Mouse (Mus musculus): ENCODE measurements at regions not wholly inside any gene's neighbourhood (a gene's known extent, or its start where the extent isn't known, plus 50 kb on each side); places are given as distances from the start of the nearest gene placed in this dataset.

- DNase-seq, result peak; percentile 10
Measured at GRCm38 (mm10) chr6:49893113-49893512, 70.6 kb downstream of the Npy start.

GRCm38 (mm10) chr6:49899146-49899545 is 76.6 kb downstream of the Npy start:
- no peak for DNase-seq

- DNase-seq, result no peak
Measured at GRCm38 (mm10) chr6:49901512-49901911, 79.0 kb downstream of the Npy start.

GRCm38 (mm10) chr6:49904001-49904400 is 81.5 kb downstream of the Npy start:
- no peak for DNase-seq

- peak; percentile 51 for DNase-seq
Measured at GRCm38 (mm10) chr6:49906456-49906855, 83.9 kb downstream of the Npy start.

- peak; percentile 23 for DNase-seq
Measured at GRCm38 (mm10) chr6:49919089-49919812, 96.7 kb downstream of the Npy start.

GRCm38 (mm10) chr6:49919813-49920170 is 97.3 kb downstream of the Npy start:
- no peak for DNase-seq

- DNase-seq, result no peak
Measured at GRCm38 (mm10) chr6:49924296-49924695, 101.8 kb downstream of the Npy start.

GRCm38 (mm10) chr6:49928075-49928474 is 105.6 kb downstream of the Npy start:
- DNase-seq, result no peak

GRCm38 (mm10) chr6:49930104-49930503 is 107.6 kb downstream of the Npy start:
- DNase-seq, result peak; percentile 7

GRCm38 (mm10) chr6:49943087-49943486 is 120.6 kb downstream of the Npy start:
- no peak for DNase-seq

- DNase-seq, result no peak
Measured at GRCm38 (mm10) chr6:49958891-49959290, 136.4 kb downstream of the Npy start.

- no peak for DNase-seq
Measured at GRCm38 (mm10) chr6:49961166-49961565, 138.7 kb downstream of the Npy start.

GRCm38 (mm10) chr6:49965944-49966545 is 143.5 kb downstream of the Npy start:
- DNase-seq, result no peak

GRCm38 (mm10) chr6:49966555-49966954 is 143.5 kb upstream of the Mpp6 start:
- no peak for DNase-seq

- no peak for DNase-seq
Measured at GRCm38 (mm10) chr6:49973258-49973865, 136.7 kb upstream of the Mpp6 start.

GRCm38 (mm10) chr6:49977783-49978182 is 132.3 kb upstream of the Mpp6 start:
- no peak for DNase-seq

GRCm38 (mm10) chr6:49983740-49984139 is 126.3 kb upstream of the Mpp6 start:
- DNase-seq, result no peak

GRCm38 (mm10) chr6:49985127-49985526 is 124.9 kb upstream of the Mpp6 start:
- peak; percentile 34 for DNase-seq

- no peak for DNase-seq
Measured at GRCm38 (mm10) chr6:49987141-49987540, 122.9 kb upstream of the Mpp6 start.

GRCm38 (mm10) chr6:49987541-49988210 is 122.4 kb upstream of the Mpp6 start:
- no peak for DNase-seq

- peak; percentile 25 for DNase-seq
Measured at GRCm38 (mm10) chr6:49989585-49990521, 120.2 kb upstream of the Mpp6 start.
